In the genomic region with DNA sequence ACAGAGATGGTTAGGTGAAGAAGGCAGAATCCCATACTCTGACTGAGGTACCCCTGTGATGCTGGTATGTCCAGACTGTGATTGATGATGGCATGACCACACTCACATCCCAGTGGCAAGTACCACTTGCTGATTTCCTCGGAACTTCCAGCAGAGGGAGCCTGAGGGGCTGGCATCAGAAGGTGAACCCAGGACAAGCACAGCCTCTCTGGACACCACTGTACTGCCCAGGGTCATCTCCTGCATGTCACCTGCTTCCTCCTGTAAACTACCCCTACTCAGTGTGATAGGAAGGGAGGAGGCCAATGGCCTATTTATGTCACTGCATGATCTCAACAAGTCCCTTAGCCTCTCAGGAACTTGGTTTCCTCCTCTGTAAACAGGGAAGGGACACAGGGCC, we compare ENCODE assay signal across 9 mouse cellular contexts. TPM values are rescaled to one million over a fixed set of nuclear protein-coding genes. Genes with fewer than 3 reads are reported as not detected.
DNase-seq lines count a peak whose midpoint lies in the region; TF ChIP-seq lines count a peak whose summit lies in the region.
"Had no signal": no experiment of that assay in that cellular context is flagged by ENCODE, and none has a peak within 500 bp of the region (broad histone marks: within the 10 kb centered on the region; RNA-seq: fewer than 3 reads in every experiment).

No protein-coding gene starts in this region.

- WGBS in lung, adult 2 months, result 14% methylated on average over 1 of the region's 1 CpGs
- WGBS in bone marrow, adult 2 months, result 4% methylated on average over 1 of the region's 1 CpGs

- H3K4me3 ChIP-seq in lung, adult 2 months (replicated peaks; ENCODE audit: extremely low read depth, low read depth, low read length), result no peak overlapping the region
- H3K4me3 ChIP-seq in bone marrow, adult 2 months (replicated peaks; ENCODE audit: control insufficient read depth, low read depth, low read length), result no peak overlapping the region

- TF ChIP-seq POLR2A in lung, adult 2 months (IDR thresholded peaks at IDR 0.05; ENCODE audit: borderline replicate concordance, extremely low read depth, low read depth, low read length), result no peak
- no peak for TF ChIP-seq POLR2A in bone marrow, adult 2 months (IDR thresholded peaks at IDR 0.05; ENCODE audit: borderline replicate concordance, control insufficient read depth, low read depth, low read length)

- TF ChIP-seq CTCF in lung, adult 2 months (IDR thresholded peaks at IDR 0.05; ENCODE audit: insufficient read depth, low read length), result peak; percentile 39; the same call in 1 of the 2 replicates
- peak; percentile 38; the same call in 1 of the 2 replicates for TF ChIP-seq CTCF in bone marrow, adult 2 months (IDR thresholded peaks at IDR 0.05; ENCODE audit: control insufficient read depth, insufficient read depth, low read length)

- H3K27ac ChIP-seq in bone marrow, adult 2 months (ENCODE audit: control insufficient read depth, insufficient read depth, low read depth, low read length, poor library complexity), result no peak overlapping the region

- DNase-seq in gastrocnemius, adult 18-20 months (ENCODE audit: low spot score), result peak; percentile 41
- DNase-seq in gastrocnemius, postnatal 36 days, result no peak
- no peak for DNase-seq in lung, adult 2 months
- DNase-seq in lung, postnatal 14 days, result no peak
- DNase-seq in heart, postnatal 14 days, result peak; percentile 8 to 29
- no peak for DNase-seq in yolk sac, embryonic 10.5 days (ENCODE audit: low spot score)
- DNase-seq in Muller cell, postnatal 12 days (ENCODE audit: inconsistent ontology term), result no peak

- H3K4me1 ChIP-seq in lung, adult 2 months (ENCODE audit: control insufficient read depth, insufficient read depth, low read length), result no peaks in the 10 kb centered on the region
- H3K4me1 ChIP-seq in bone marrow, adult 2 months (ENCODE audit: control insufficient read depth, insufficient read depth, low read length), result no peaks in the 10 kb centered on the region

- intact Hi-C loops in gastrocnemius, postnatal 36 days (cut with DNase I), result no loop called here
- intact Hi-C loops in heart, postnatal 14 days (cut with DNase I), result no loop called here

RNA-seq across cellular contexts. Expression of a gene that starts 27.3 kb away (rescaled TPM):
- total RNA-seq in gastrocnemius, adult 18-20 months (2021), result under 1 TPM; 0.11 to 0.31 TPM
- total RNA-seq in gastrocnemius, postnatal 36 days (2021), result under 1 TPM in 1 of 2 experiments, not detected in 1; 0.10 TPM
- polyA plus RNA-seq in lung, adult 2 months (2012; rRNA removed), result 0.04 and 0.05 TPM in 2 replicates
- not detected in 2 replicates for polyA plus RNA-seq in bone marrow, adult 2 months (2011; ENCODE audit: insufficient read depth, insufficient read length, low replicate concordance, missing spikeins)
- total RNA-seq in heart, postnatal 14 days (2021), result not detected
- polyA plus RNA-seq: heart, embryonic 16.5 days had no signal

Comparison
In these comparisons a context has a peak if more than half of its experiments do, and no peak if none do; other contexts are left out.
1. DNase-seq: peak in gastrocnemius, adult 18-20 months (single experiment) and heart, postnatal 14 days (2 of 2); none in gastrocnemius, postnatal 36 days (0 of 2), lung, adult 2 months (single experiment), lung, postnatal 14 days (single experiment), yolk sac, embryonic 10.5 days (single experiment) and Muller cell, postnatal 12 days (single experiment).